Mouse (Mus musculus) midbrain, embryonic 12.5 days (tissue): ENCODE results near the gene Fam205c. TPM values are rescaled to one million over a fixed set of nuclear protein-coding genes. Genes with fewer than 3 reads are reported as not detected.
A peak's percentile ranks its signal among the peaks of the same experiment; 100 is the strongest.

ENCODE experiments used
- ATAC-seq: fragments of 200-750 bp; cut with Nextera tagmentation; 2 replicates; pipeline ENCODE4 v1.8.0; 2017; ENCODE audit warnings: low read depth, moderate TSS enrichment, moderate library complexity; ENCODE audit not compliant: low FRiP score
- H3K27ac ChIP-seq: fragments of 300-500 bp; sonication (generic); replicated peaks from 2 replicates; pipeline ENCODE4 v1.5.1; 2016; ENCODE audit warnings: mild to moderate bottlenecking
- H3K27me3 ChIP-seq: fragments of 300-500 bp; sonication (generic); 2 replicates; pipeline ENCODE4 v1.6.1; 2016; ENCODE audit warnings: mild to moderate bottlenecking
- H3K36me3 ChIP-seq: fragments of 300-500 bp; sonication (generic); 2 replicates; pipeline ENCODE4 v1.6.1; 2016
- H3K4me1 ChIP-seq: fragments of 300-500 bp; sonication (generic); 2 replicates; pipeline ENCODE4 v1.6.1; 2016
- H3K4me2 ChIP-seq: fragments of 300-500 bp; sonication (generic); replicated peaks from 2 replicates; pipeline ENCODE4 v1.6.1; 2016; ENCODE audit warnings: mild to moderate bottlenecking, moderate library complexity
- H3K4me3 ChIP-seq: fragments of 300-500 bp; sonication (generic); 2 replicates; pipeline ENCODE4 v1.5.1; 2016; ENCODE audit warnings: mild to moderate bottlenecking
- H3K9ac ChIP-seq: fragments of 300-500 bp; sonication (generic); replicated peaks from 2 replicates; pipeline ENCODE4 v1.6.1; 2016; ENCODE audit warnings: mild to moderate bottlenecking, moderate library complexity
- H3K9me3 ChIP-seq: fragments of 300-500 bp; sonication (generic); 2 replicates; pipeline ENCODE4 v1.6.1; 2016; ENCODE audit warnings: mild to moderate bottlenecking
- WGBS: fragments of 180-500 bp; shearing (Covaris S2); methylation state at CpG from one replicate; pipeline ENCODE4 v1.1.7; 2016; 5-methylcytosine and 5-hydroxymethylcytosine counted together
- polyA plus RNA-seq: library from polyadenylated mRNA; unstranded; fragments of >200 nt; fragmentation: Nextera tagmentation; extraction: Ambion mirVana; gene quantifications from 2 replicates; pipeline ENCODE4 v1.2.1, GENCODE M21; 2016

Gene Fam205c
- 2.3 and 3.0 TPM in 2 replicates for polyA plus RNA-seq

DNA sequence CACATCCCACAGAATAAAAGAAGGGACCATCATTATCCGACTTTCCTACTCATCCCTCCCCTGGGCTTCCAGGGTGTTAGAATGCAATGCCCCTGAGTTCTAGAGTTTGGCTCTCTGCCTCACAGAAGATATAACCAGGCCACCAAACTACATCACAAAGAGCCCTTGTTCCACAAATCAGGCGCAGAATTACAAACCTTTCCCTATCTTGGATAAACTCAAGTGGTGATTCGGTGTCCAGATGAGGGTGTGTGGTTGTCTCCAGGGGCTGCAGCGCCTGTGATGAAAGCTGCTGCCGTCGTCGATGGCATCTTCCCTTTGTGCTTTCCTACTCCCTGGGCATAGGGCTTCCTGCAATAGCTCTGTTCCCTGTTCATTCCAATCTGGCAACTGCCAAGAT lies at the start of gene Fam205c:
Gene Fam205c (minus strand): TSS at position 101 of the 400 bp plus-strand sequence.
- 88% methylated on average over 7 of the region's 7 CpGs for WGBS
- Histone ChIP-seq H3K4me2 (no peak within 1 kb of the TSS), H3K4me1 (no peaks in the 10 kb centered on the region), H3K27ac (no peak within 1 kb of the TSS), H3K27me3 (0 out of 2 replicates have a peak, but pooled peaks cover 4% of the 10 kb centered on the region), H3K9ac (no peak within 1 kb of the TSS), H3K4me3 (no peak within 1 kb of the TSS), H3K9me3 (no peaks in the 10 kb centered on the region), H3K36me3 (no peaks in the 10 kb centered on the region)
- ATAC-seq: no peak

GRCm38 (mm10) chr4:42922461-42922860 lies 48.4 kb upstream of the Fam205c start:
- Histone ChIP-seq H3K9me3 (no peaks in the 10 kb centered on the region), H3K9ac (no peak overlapping the region), H3K27me3 (peaks cover 42% of the 10 kb centered on the region), H3K27ac (no peak overlapping the region), H3K4me1 (peaks cover 8% of the 10 kb centered on the region; the same call in 1 of the 2 replicates), H3K4me2 (no peak overlapping the region), H3K4me3 (no peak overlapping the region), H3K36me3 (no peaks in the 10 kb centered on the region)
- WGBS: 88% methylated on average over 8 of the region's 8 CpGs
- no peak for ATAC-seq

DNA sequence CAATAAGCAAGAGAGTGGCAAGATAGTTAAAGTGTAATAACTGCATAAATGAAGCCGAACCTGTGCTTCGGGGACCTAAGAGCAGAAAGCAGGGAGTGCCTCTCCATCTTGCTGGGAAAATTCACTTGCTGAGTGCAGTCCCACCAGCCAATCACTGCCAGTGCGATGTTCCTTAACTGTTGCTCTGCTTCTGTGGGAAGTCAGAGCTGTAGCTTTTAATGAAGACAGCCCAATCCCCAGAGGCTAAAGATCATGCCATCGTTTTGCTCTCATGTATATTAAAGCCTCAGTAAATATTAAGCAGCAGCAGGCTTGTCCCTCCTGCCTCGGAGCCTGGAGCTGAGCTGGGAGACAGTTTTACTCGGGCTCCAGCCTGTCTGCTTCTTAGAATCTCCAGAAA lies 48.0 kb upstream of the Fam205c start:
- Histone ChIP-seq H3K4me1 (peaks cover 11% of the 10 kb centered on the region; the same call in 1 of the 2 replicates), H3K27me3 (peaks cover 46% of the 10 kb centered on the region), H3K27ac (no peak overlapping the region), H3K36me3 (no peaks in the 10 kb centered on the region), H3K9ac (no peak overlapping the region), H3K9me3 (no peaks in the 10 kb centered on the region), H3K4me2 (no peak overlapping the region), H3K4me3 (no peak overlapping the region)
- no peak for ATAC-seq
- 68% methylated on average over 6 of the region's 6 CpGs for WGBS

GRCm38 (mm10) chr4:42921536-42921935 lies 47.5 kb upstream of the Fam205c start:
- H3K9ac ChIP-seq: no peak overlapping the region
- H3K4me2 ChIP-seq: no peak overlapping the region
- no peak for ATAC-seq
- peaks cover 11% of the 10 kb centered on the region; the same call in 1 of the 2 replicates for H3K4me1 ChIP-seq
- H3K27me3 ChIP-seq: peaks cover 47% of the 10 kb centered on the region
- H3K9me3 ChIP-seq: no peaks in the 10 kb centered on the region
- no peaks in the 10 kb centered on the region for H3K36me3 ChIP-seq
- 82% methylated on average over 2 of the region's 2 CpGs for WGBS
- H3K27ac ChIP-seq: no peak overlapping the region
- no peak overlapping the region for H3K4me3 ChIP-seq

GRCm38 (mm10) chr4:42920726-42921125 lies 46.7 kb upstream of the Fam205c start:
- Histone ChIP-seq H3K36me3 (no peaks in the 10 kb centered on the region), H3K4me3 (no peak overlapping the region), H3K4me2 (no peak overlapping the region), H3K27me3 (peaks cover 54% of the 10 kb centered on the region), H3K9ac (no peak overlapping the region), H3K27ac (no peak overlapping the region), H3K9me3 (no peaks in the 10 kb centered on the region), H3K4me1 (peaks cover 11% of the 10 kb centered on the region; the same call in 1 of the 2 replicates)
- no peak for ATAC-seq
- WGBS: 88% methylated on average over 9 of the region's 9 CpGs

DNA sequence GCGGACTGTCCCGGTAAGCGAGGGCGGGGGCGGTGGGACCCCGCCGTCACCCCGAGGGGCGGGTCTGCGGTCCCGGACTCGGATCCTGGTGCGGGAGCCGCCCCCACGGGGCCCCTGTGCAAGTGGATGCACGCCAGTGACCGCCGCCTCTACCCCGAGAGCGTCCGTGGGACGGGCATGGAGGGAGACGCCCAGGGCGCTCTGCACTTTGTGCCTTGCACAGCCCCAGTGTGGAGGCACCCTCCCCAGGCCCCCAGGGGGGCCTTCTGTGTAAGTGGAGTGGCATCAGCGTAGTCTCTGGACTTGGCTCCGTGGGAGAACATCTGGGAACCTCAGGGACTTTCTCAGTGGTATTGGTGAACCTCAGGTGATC lies 43.4 kb upstream of the Fam205c start:
- H3K9me3 ChIP-seq: no peaks in the 10 kb centered on the region
- peak overlapping the region; percentile 83 for H3K4me2 ChIP-seq
- 3% methylated on average over 26 of the region's 26 CpGs for whole genome bisulfite sequencing
- H3K27ac ChIP-seq: no peak overlapping the region
- H3K4me3 ChIP-seq: peak overlapping the region; percentile 68
- no peaks in the 10 kb centered on the region for H3K36me3 ChIP-seq
- H3K9ac ChIP-seq: peak overlapping the region; percentile 80
- H3K27me3 ChIP-seq: peaks cover 51% of the 10 kb centered on the region
- peaks cover 6% of the 10 kb centered on the region; the same call in 1 of the 2 replicates for H3K4me1 ChIP-seq
- ATAC-seq: no peak; the same call in 1 of the 2 replicates

DNA sequence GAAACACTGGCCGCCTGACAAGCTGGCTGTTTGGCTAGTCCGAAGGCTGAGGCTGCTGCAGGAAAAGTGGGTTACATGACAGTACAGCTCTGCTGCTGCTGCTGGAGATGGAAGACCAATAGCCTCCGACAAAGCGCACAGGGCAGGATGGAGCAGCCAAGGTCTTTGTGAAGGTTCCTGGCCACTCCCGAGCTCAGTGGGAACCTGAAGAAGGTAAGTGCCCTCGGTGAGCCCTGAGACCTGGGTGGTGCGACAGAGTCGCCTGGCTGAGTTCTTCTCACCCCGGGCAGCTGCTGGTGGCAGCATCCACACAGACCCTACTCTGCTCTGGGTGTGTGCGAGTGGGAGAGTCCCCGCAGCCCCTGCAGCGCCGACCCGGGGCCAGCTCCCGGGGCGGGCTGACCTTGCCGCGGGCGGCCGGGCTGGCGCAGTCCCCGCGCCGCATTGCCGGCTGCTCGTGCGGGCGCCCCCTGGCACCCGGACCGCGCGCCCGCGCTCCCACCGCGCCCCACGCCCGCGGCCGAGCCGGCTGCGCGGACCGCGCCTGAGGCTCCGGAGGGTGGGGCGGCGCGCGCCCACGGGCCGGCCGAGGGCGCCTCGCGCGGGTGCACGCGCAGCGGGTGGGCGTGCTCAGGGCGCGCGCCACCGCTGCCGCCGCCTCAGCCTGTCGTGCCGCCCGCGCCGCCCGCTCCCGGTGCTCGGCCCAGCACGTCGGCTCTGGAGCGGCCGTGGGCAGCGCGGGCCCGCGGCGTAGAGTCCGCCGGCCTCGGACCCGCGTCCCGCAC lies 42.8 kb upstream of the Fam205c start, which contains the start of gene Phf24:
Gene Phf24 (plus strand): TSS at position 44 of the 785 bp plus-strand sequence.
- peak; percentile 89 for ATAC-seq
- Histone ChIP-seq H3K9ac (peak within 1 kb of the TSS; percentile 80), H3K4me3 (peak within 1 kb of the TSS; percentile 68), H3K4me2 (peak within 1 kb of the TSS; percentile 83), H3K9me3 (no peaks in the 10 kb centered on the region), H3K27ac (no peak within 1 kb of the TSS), H3K27me3 (peaks cover 55% of the 10 kb centered on the region), H3K36me3 (no peaks in the 10 kb centered on the region), H3K4me1 (peaks cover 6% of the 10 kb centered on the region; the same call in 1 of the 2 replicates)
- WGBS: under 1% methylated on average over 76 of the region's 90 CpGs

DNA sequence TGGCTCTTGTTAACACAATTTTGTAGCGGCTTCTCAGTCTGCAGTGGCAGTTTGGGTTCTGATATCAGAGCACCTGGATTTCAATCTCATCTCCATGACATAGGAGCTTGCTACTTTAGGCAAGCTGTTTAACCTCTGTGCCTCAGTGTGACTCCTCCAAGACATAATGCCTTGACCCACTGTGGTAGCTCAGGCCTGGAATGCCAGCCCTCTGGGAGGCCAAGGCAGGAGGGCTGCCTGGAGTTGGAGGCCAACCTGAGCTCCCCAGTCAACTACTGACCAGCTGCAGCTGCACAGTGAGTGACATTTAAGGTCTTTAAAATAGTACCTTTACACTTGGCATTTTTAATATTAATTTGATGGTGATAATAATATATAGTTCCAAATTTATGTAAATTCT lies 41.9 kb upstream of the Fam205c start:
- 59% methylated on average over 1 of the region's 1 CpGs for WGBS
- Histone ChIP-seq H3K4me2 (no peak overlapping the region), H3K36me3 (no peaks in the 10 kb centered on the region), H3K4me1 (peaks cover 4% of the 10 kb centered on the region; the same call in 1 of the 2 replicates), H3K9me3 (no peaks in the 10 kb centered on the region), H3K27me3 (peaks cover 54% of the 10 kb centered on the region), H3K9ac (no peak overlapping the region), H3K4me3 (no peak overlapping the region), H3K27ac (no peak overlapping the region)
- ATAC-seq: no peak

GRCm38 (mm10) chr4:42915311-42915710 lies 41.3 kb upstream of the Fam205c start:
- Histone ChIP-seq H3K27ac (no peak overlapping the region), H3K27me3 (peaks cover 48% of the 10 kb centered on the region), H3K4me1 (peaks cover 4% of the 10 kb centered on the region; the same call in 1 of the 2 replicates), H3K4me3 (no peak overlapping the region), H3K9ac (no peak overlapping the region), H3K9me3 (no peaks in the 10 kb centered on the region), H3K36me3 (no peaks in the 10 kb centered on the region), H3K4me2 (no peak overlapping the region)
- no peak for ATAC-seq
- WGBS: 86% methylated on average over 12 of the region's 12 CpGs

GRCm38 (mm10) chr4:42913391-42913790 lies 39.4 kb upstream of the Fam205c start:
- H3K27ac ChIP-seq: no peak overlapping the region
- 65% methylated on average over 10 of the region's 10 CpGs for WGBS
- no peak for ATAC-seq

DNA sequence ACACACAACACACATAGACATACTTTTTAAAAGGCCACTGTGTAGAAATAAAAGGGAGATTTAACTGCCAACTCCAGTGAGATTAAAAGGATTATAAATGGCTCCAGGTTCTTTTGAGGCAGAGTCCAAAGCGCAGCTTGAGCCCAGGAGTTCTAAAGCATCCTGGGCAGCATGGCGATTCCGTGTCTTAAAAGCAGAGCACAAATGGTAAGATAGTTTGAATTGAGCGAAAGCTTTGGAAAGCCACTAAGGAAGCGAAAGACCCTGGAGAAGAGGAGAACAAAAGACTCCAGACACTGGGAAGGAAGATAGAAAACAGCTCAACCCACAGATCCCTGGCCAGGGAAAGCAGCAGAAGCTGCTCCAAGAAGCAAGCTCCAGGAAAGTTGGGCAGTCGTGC lies 30.9 kb upstream of the Fam205c start:
- Histone ChIP-seq H3K27ac (peak overlapping the region; percentile 50; the same call in 1 of the 2 replicates), H3K27me3 (peaks cover 7% of the 10 kb centered on the region), H3K4me1 (no peaks in the 10 kb centered on the region), H3K9ac (no peak overlapping the region), H3K36me3 (no peaks in the 10 kb centered on the region), H3K4me3 (no peak overlapping the region), H3K4me2 (no peak overlapping the region), H3K9me3 (no peaks in the 10 kb centered on the region)
- 39% methylated on average over 6 of the region's 6 CpGs for WGBS
- ATAC-seq: no peak

More at GRCm38 (mm10) chr4:42913391-42913790, 39.4 kb upstream of the Fam205c start:
- H3K36me3 ChIP-seq: no peaks in the 10 kb centered on the region
- no peak overlapping the region for H3K4me3 ChIP-seq
- peaks cover 4% of the 10 kb centered on the region; the same call in 1 of the 2 replicates for H3K4me1 ChIP-seq
- no peaks in the 10 kb centered on the region for H3K9me3 ChIP-seq
- H3K4me2 ChIP-seq: no peak overlapping the region
- H3K9ac ChIP-seq: no peak overlapping the region
- H3K27me3 ChIP-seq: peaks cover 39% of the 10 kb centered on the region

GRCm38 (mm10) chr4:42904523-42904922 lies 30.5 kb upstream of the Fam205c start:
- H3K9me3 ChIP-seq: no peaks in the 10 kb centered on the region
- H3K36me3 ChIP-seq: no peaks in the 10 kb centered on the region
- no peak for ATAC-seq
- peaks cover 7% of the 10 kb centered on the region for H3K27me3 ChIP-seq
- H3K9ac ChIP-seq: no peak overlapping the region
- no peaks in the 10 kb centered on the region for H3K4me1 ChIP-seq
- no peak overlapping the region for H3K4me3 ChIP-seq
- H3K4me2 ChIP-seq: no peak overlapping the region
- 87% methylated on average over 3 of the region's 3 CpGs for WGBS
- H3K27ac ChIP-seq: peak overlapping the region; percentile 50; the same call in 1 of the 2 replicates
